Mouse (Mus musculus) c-Kit-positive CD71-negative TER-119-negative erythroid progenitor cells, embryonic 14.5 days (primary cell): Measurements from ENCODE around the gene Grk5.
"Not testable (repeated sequence)": the region's sequence is repeated elsewhere in the genome, so short reads cannot be mapped to it uniquely, and the experiment has no call there.

Experiments used
- DNase-seq: peaks from one replicate; pipeline ENCODE4 v3.0.0-alpha.2; 2013; ENCODE audit warnings: low read depth

Grk5 gene

GRCm38 (mm10) chr19:60889714-60890315, at the start of gene Grk5:
Grk5 (plus strand) TSS chr19:60889749.
- DNase-seq: peak; percentile 91

GRCm38 (mm10) chr19:60843324-60843723, 46.2 kb upstream of the Grk5 start:
- DNase-seq: no peak

DNA sequence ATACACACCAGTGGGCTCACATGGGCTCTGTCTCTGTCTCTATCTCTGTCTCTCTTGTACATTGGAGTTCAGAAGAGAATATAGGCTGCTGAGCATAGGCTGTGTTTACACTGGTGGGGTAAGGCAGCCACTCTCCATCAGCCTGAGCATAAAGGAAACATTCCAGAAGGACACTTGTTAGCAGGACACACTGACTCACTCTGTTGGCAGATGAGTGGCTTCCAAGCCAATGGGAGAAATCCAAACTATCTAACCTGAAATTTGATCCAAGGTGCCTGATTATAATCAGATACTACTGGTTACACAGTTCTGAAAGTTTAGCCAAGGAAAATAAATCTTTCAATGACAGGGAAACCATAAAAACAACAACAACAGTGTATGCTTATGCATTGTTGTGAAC, 43.8 kb upstream of the Grk5 start:
- DNase-seq: no peak

DNA sequence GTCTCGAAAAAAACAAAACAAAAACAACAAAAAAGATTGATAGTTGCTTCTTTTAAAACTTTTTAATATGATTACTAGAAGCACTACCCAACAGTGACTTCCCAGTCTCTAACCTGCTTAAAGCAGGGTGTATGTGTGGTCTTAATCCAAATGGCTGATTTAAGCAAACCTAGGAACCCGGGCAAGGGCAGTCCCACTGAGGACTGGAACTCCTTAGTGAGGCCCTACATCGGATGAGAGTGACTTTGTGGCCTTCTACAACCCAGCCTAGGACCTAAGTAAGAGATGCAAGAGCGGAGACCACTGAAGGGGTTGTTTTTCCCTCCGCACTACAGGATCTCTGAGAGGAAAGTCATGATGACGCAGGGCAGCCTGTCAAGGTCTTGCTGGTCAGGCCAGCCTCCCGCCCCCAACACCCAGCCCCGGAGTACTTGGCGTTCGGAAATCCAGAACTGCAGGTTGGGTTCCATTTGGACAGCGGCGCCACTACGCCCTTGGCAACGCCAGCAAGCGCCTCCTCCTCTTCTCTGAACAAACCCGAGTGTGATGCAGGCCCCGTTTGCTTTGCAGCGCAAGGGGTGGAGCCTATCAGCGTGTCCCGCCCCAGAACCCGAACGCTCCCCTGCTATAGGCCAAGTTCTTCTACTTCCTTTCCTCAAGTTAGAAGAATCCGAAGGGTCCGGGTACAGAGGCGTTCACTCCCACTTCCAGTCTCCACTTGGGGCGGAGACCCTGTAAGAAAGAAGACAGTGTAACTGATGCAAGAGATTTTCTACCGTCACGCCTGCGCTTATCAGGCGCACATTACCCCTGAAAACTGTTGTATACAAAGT, 28.5 kb upstream of the Grk5 start, which contains the start of gene Sfxn4:
TSS of gene Sfxn4 (minus strand) at position 612 of the 833 bp plus-strand sequence.
- peak; percentile 80 for DNase-seq

GRCm38 (mm10) chr19:60866169-60866568, 23.4 kb upstream of the Grk5 start:
- not testable (repeated sequence) for DNase-seq

DNA sequence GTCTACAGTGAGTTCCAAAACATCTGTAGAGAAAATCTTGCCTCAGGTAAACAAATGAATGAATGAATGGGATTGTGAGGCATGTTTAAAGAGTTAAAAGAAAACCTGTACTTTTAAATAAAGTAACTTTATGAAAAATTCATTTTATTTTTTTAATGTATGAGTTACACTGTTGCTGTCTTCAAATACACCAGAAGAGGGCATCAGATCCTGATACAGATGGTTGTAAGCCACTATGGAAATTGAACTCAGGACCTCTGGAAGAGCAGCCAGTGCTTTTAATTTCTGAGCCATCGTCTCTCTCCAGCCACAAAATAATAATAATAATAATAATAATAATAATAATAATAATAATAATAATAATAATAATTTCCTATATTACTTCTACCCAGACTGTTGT, 19.1 kb upstream of the Grk5 start:
- no peak for DNase-seq

- DNase-seq: no peak
Measured at GRCm38 (mm10) chr19:60871366-60871765, 18.2 kb upstream of the Grk5 start.

DNA sequence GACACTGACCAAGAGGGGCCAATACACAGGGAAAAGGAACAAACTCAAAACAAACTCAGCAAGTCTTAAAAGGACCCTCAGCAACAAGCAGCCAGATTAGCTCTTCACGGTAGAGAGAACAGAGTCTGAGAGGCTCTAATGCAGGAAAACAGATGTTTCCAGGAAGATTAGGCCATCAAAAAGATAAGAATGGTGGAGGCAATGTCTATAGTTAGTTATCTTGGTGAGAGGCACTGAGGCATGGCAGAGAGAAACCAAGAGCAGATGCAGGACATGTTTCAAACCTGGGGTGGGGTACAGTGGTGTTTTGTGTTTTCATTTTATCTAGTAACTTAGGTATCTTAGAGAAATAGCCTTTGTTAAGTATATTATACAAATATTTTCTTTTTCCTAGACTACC, 17.3 kb upstream of the Grk5 start:
- DNase-seq: no peak

DNA sequence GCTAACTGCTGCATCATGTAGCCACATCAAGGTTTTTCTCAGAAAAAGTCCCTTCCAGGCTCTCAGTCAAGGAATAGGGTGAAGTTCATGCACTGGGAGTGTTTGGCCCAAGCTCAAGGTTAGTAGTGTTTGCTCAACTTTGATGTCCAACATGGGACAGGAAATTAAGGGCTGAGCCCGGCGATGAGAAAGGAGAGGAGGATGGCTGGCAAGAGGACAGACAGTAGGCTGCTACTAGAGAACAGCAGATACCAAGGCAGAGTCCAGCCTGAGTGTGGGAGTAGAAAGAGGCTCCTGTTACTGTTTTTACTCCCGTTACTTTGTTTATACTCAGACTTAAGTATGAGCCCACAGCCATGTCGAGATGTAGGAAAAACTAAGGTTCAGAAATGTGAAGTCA, 16.0 kb upstream of the Grk5 start:
- DNase-seq: no peak

DNA sequence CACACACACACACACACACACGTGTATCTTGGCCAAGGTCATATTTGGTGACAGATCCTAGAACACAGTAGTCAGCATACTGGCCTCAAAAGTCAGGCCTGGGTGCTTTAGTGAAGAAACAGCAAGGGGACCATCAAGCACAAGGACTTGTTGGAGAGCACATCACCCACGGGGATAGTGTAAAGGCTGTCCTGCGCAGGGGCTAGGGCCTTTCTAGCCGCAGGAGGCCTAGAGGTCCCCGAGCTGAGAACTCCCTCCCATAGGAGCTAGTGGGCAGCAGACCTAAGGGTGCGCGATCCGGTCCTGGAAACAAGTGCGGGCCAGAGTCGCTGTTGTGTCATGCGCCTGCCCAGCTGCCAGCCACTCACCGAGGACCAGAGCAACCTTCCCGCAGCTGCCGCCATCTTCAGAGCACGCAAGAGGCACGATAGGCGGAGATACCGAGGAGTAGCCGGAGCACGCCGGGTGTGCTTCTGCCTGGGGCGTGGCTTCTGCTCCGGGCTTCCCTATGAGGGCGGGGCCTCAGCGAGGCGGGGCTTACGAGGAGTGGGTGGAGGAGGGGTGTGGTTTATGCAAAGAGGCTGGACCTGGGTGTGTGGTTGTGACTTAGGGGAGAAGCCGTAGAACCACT, 15.4 kb upstream of the Grk5 start, which contains the start of gene Prdx3:
TSS of gene Prdx3 (minus strand) at position 493 of the 631 bp plus-strand sequence.
- peak; percentile 92 for DNase-seq

DNA sequence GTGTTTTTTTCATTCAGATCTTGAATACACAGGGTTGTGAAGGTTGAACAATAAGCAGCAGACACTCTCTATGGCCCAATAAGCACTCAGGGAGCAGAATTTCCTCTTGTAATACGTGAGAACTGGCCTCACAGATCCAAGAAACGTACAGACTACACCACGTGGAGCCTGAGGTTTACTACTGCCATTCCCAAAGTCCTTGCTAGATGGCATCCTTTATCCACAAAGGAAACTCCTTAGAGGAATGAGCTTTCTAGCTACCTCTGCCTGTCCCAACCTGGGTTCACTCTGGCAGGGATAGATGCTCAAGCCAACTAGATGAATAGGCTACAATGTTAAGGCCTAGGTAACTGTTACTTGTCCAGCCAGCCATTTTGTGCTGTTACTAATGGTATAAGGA, 6.4 kb upstream of the Grk5 start:
- no peak for DNase-seq

- no peak for DNase-seq
Measured at GRCm38 (mm10) chr19:60887637-60888036, 1.9 kb upstream of the Grk5 start.

GRCm38 (mm10) chr19:60889101-60889713, 342 bp upstream of the Grk5 start:
- no peak for DNase-seq

DNA sequence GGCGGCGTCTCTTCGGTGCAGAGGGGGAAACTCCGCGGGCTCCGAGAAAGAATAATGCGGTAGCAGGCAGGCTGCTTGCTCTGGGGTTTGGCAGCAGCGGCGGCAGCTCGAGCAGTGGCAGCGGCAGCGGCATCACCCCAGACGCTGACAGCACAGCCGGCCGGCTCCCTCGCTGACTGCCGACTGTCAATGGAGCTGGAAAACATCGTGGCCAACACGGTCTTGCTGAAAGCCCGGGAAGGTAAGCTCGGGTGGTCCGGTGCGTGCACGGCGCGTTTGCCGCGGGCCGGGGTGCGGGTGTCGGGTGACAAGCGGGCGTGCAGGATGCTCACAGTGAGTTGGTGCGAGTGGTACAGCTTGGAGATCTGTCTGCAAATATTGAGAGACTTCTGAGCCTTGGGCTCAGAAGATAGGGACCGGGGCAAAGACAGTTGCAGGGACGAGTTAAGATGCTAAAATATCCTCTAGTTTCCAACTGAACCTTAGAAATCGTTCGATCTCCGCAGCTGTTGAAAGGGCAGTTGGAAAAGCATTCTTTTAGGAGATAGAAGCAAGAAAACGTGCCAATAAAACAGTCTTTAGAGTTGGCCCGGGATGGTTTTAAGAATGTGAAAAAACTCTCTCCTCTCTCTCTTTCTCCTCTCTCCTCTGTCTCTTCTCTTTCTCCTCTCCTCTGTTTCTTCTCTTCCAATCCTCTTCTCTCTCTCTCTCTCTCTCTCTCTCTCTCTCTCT, 1.0 kb downstream of the Grk5 start:
- no peak for DNase-seq

DNA sequence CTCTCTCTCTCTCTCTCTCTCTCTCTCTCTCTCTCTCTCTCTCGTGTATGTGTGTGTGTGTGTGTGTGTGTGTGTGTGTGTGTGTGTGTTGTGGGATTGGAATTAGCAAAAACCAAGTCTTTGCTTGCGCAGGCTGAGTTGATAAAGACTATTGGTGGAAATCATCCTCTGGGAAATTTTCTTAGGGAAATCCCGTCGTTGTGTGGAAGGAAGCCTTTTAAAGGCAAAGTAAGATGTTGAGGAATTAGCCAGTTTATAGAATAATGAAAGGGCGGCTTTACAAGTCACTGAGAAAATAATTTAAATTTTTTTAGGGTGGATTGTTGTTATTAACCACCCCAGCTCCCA, 1.5 kb downstream of the Grk5 start:
- no peak for DNase-seq

DNA sequence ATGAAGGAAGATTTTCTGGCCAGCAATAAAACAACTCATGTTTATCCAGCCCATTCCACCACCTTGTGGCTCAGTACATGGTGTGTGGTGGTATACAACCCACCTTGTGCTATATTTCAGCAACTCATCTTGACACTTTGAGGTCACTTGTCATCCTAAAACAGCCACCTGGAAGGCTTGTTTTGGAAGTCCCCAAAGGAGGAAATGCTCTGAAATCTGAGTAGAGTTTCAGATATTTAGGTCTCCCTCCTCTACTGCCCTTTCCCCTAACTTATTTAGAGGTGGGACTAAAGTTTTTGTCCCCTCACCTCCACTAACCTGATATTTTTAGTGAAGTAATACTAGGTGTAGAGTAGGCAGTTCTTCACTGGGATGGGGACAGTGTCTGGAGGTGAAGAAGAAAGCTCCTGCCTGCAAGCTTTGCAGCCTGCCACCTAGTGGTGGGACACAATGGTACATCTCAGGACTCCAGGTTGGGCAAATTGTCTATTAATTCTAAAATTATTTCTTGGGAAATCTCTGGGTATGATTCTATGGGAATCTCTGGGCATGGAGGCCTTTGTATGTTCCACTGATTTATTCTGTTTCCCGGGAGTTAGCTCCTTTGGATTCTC, 2.5 kb downstream of the Grk5 start:
- no peak for DNase-seq

DNA sequence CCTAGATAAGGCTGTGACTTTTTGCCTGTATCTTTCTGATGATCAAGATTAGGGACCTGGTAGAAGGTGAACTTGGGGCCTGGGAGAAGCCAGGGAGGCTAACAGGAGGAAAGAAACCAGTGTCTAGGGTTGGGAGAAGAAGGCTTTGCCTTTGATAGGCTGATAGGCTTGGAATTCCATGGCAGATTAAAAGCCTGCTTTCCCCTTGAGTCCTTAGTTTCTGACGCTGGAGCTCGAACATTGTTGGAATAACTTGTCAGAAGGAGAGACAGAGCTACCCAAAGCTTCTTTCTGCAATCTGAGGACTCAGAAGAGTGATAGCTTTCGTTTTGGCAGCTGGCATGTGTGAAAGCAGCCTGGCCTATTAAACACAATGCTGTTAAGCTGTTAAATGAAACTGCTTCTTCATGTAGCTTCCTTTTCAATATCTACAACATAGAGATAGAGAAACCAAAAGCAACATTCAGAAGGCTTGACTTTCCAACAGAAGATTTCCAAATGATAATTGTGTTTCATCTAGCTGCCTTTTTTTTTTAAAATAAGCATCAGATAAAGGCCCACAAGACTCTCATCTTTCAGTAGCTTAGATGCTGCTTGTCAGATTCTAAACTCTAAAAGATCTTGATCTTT, 5.8 kb downstream of the Grk5 start:
- no peak for DNase-seq

DNA sequence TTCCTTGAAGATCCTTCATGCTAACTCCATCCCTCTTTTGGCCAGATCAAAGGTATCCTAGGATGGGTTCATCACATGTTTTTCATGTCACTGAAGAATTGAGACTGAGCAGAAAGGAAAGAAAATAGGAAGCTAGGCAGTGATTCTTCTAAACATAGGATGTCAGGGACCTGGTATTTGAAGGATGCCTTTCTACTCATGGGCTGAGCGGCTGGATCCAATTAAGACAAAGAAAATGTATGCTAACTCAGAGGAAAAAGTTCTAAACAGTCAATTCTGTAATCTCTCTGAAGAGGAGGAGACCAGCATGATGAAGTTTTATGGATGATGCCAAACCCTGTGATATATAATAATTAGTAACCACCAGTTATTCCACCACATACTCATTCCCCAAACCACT, 13.6 kb downstream of the Grk5 start:
- no peak for DNase-seq

DNA sequence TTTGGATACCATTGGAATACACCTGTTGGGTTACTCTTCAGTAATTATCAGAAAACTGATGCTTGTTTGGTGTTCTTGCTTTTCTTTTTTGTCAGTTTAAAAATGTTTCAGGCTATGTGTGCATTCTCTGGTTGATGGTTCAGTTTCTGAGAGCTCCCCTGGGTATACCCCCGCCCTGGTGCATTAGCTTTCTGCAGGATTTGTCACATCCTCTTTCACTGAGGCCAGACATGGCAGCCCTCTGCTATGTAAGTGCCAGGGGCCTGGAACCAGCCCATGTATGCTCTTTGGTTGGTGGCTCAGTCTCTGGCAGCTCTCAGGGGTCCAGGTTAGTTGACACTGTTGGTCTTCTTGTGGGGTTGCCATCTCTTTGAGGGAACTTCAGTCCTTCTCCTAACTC, 14.4 kb downstream of the Grk5 start:
- no peak for DNase-seq

DNA sequence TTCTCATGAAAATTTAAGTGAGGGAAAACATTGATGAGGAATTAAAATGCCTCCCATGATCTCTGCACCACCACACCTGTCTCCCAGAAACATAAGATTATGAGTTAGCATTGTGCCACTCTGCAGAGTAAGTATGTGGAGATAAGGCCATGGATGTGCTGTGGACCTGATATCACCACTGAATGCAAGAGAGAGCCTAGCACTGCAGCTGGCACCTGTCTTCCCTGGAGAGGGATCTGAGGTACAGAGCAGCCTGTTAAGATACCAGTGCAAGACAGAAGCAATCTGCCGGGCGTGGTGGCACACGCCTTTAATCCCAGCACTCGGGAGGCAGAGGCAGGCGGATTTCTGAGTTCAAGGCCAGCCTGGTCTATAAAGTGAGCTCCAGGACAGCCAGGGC, 15.9 kb downstream of the Grk5 start:
- no peak for DNase-seq

DNA sequence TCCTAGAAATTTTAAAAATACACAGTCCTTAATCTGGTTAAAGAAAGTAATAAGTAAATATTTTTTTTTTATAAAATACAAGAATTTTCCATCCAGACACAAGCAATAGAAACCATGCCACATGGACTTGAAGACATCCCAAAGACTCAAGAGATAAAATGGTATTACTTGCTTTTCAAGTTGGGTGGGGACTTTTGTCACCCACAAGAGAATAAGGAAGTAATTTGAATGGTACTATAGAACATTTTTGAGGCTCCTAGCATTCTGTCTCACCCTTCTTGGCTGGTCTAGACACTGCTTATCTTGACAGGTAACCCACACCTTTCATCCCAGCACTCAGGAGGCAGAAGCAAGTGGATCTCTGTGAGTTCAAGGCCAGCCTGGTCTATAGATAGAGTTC, 20.8 kb downstream of the Grk5 start:
- DNase-seq: no peak
